Mouse (Mus musculus): ENCODE measurements around the gene Dnmt3a. TPM values are rescaled to one million over a fixed set of nuclear protein-coding genes. Genes with fewer than 3 reads are reported as not detected.

Dnmt3a gene
- total and polyA plus RNA-seq, 3 experiments = 15.5 to 61.5 (median 23.4) TPM

GRCm38 (mm10) chr12:3881474-3881873, 75.7 kb downstream of the Dnmt3a start:
- dilution Hi-C loops (cut with MboI; ENCODE audit: extremely low pct_ligation_motif_present, extremely low pct_unique_long_range_greater_than_20kb, low sequenced_read_pairs) (no loop called here), in situ Hi-C loops (cut with MboI; ENCODE audit: low pct_ligation_motif_present, low pct_unique_long_range_greater_than_20kb, low sequenced_read_pairs) (no loop called here)
- Histone ChIP-seq H3K4me2 (ENCODE audit: insufficient read depth, low read depth, poor library complexity, severe bottlenecking) (no peak overlapping the region), H3K9ac (ENCODE audit: insufficient read depth, low read depth) (no peak overlapping the region), H3K27me3 (replicated peaks) (no peaks in the 10 kb centered on the region), H3K36me3 (replicated peaks in 1 of 2; ENCODE audit: control insufficient read depth in 1 of 2, insufficient read depth in 1 of 2, low read length in 1 of 2) (peaks cover 19 to 98% of the 10 kb centered on the region in 2 experiments), H3K4me1 (ENCODE audit: control insufficient read depth in 1 of 2, insufficient read depth in 2 of 2) (no peaks in the 10 kb centered on the region; a peak in 1 of 4 replicates), H3K9me3 (replicated peaks; ENCODE audit: low read length) (no peaks in the 10 kb centered on the region), H3K79me2 (replicated peaks; ENCODE audit: control insufficient read depth, extremely low read depth, insufficient read depth, poor library complexity, severe bottlenecking) (no peaks in the 10 kb centered on the region), H3K27ac (ENCODE audit: insufficient read depth, low read depth) (no peak overlapping the region), H3K4me3 (replicated peaks in 1 of 3; ENCODE audit: low read depth in 2 of 3, low read length in 2 of 3, poor library complexity in 1 of 3) (no peak overlapping the region)
- no peak for DNase-seq (ENCODE audit: extremely low read depth)
- TF ChIP-seq BHLHE40 (IDR thresholded peaks at IDR 0.05; ENCODE audit: low read depth, low read length) (no peak), POLR2A (IDR thresholded peaks at IDR 0.05; ENCODE audit: low read depth, low read length) (no peak), EP300 (IDR thresholded peaks at IDR 0.05; ENCODE audit: low read length) (no peak), E2F4 (IDR thresholded peaks at IDR 0.05; ENCODE audit: insufficient replicate concordance, low read depth, low read length) (no peak), MEF2A (IDR thresholded peaks at IDR 0.05; ENCODE audit: borderline replicate concordance, low read depth, low read length) (no peak), ZKSCAN1 (IDR thresholded peaks at IDR 0.05; ENCODE audit: borderline replicate concordance, low read depth, low read length) (no peak), USF2 (conservative IDR thresholded peaks at IDR 0.05; ENCODE audit: low read depth, low read length) (no peak), MAX (IDR thresholded peaks at IDR 0.05; ENCODE audit: low read length) (no peak)

- no peak for DNase-seq (ENCODE audit: extremely low read depth)
- Histone ChIP-seq H3K9me3 (replicated peaks; ENCODE audit: low read length) (no peaks in the 10 kb centered on the region), H3K4me3 (replicated peaks in 1 of 3; ENCODE audit: low read depth in 2 of 3, low read length in 2 of 3, poor library complexity in 1 of 3) (no peak overlapping the region), H3K27me3 (replicated peaks) (no peaks in the 10 kb centered on the region), H3K4me2 (ENCODE audit: insufficient read depth, low read depth, poor library complexity, severe bottlenecking) (no peak overlapping the region), H3K9ac (ENCODE audit: insufficient read depth, low read depth) (no peak overlapping the region), H3K36me3 (replicated peaks in 1 of 2; ENCODE audit: control insufficient read depth in 1 of 2, insufficient read depth in 1 of 2, low read length in 1 of 2) (peaks cover 17 to 98% of the 10 kb centered on the region in 2 experiments), H3K79me2 (replicated peaks; ENCODE audit: control insufficient read depth, extremely low read depth, insufficient read depth, poor library complexity, severe bottlenecking) (no peaks in the 10 kb centered on the region), H3K27ac (ENCODE audit: insufficient read depth, low read depth) (no peak overlapping the region), H3K4me1 (ENCODE audit: control insufficient read depth in 1 of 2, insufficient read depth in 2 of 2) (peaks cover 0 to 19% of the 10 kb centered on the region in 2 experiments; a peak in 2 of 4 replicates)
- TF ChIP-seq GABPA (IDR thresholded peaks at IDR 0.05; ENCODE audit: insufficient replicate concordance, low read depth, low read length) = no peak
- dilution Hi-C loops (cut with MboI; ENCODE audit: extremely low pct_ligation_motif_present, extremely low pct_unique_long_range_greater_than_20kb, low sequenced_read_pairs) = no loop called here
- in situ Hi-C loops (cut with MboI; ENCODE audit: low pct_ligation_motif_present, low pct_unique_long_range_greater_than_20kb, low sequenced_read_pairs) = no loop called here
Measured at GRCm38 (mm10) chr12:3884892-3885493, 79.2 kb downstream of the Dnmt3a start.

- Histone ChIP-seq H3K4me3 (replicated peaks in 1 of 3; ENCODE audit: low read depth in 2 of 3, low read length in 2 of 3, poor library complexity in 1 of 3) (no peak overlapping the region), H3K79me2 (replicated peaks; ENCODE audit: control insufficient read depth, extremely low read depth, insufficient read depth, poor library complexity, severe bottlenecking) (no peaks in the 10 kb centered on the region), H3K36me3 (replicated peaks in 1 of 2; ENCODE audit: control insufficient read depth in 1 of 2, insufficient read depth in 1 of 2, low read length in 1 of 2) (peaks cover 13 to 86% of the 10 kb centered on the region in 2 experiments), H3K9me3 (replicated peaks; ENCODE audit: low read length) (no peaks in the 10 kb centered on the region), H3K27me3 (replicated peaks) (no peaks in the 10 kb centered on the region), H3K4me1 (ENCODE audit: control insufficient read depth in 1 of 2, insufficient read depth in 2 of 2) (peaks cover 0 to 28% of the 10 kb centered on the region in 2 experiments; a peak in 2 of 4 replicates), H3K4me2 (ENCODE audit: insufficient read depth, low read depth, poor library complexity, severe bottlenecking) (no peak overlapping the region), H3K27ac (ENCODE audit: insufficient read depth, low read depth) (no peak overlapping the region), H3K9ac (ENCODE audit: insufficient read depth, low read depth) (no peak overlapping the region)
- no peak for TF ChIP-seq TBP (conservative IDR thresholded peaks at IDR 0.05; ENCODE audit: low read depth, low read length)
- TF ChIP-seq CTCF (conservative IDR thresholded peaks at IDR 0.05 in 1 of 2, IDR thresholded peaks at IDR 0.05 in 1 of 2; ENCODE audit: low read depth in 2 of 2, low read length in 2 of 2) = no peak
- no peak for TF ChIP-seq CHD1 (IDR thresholded peaks at IDR 0.05; ENCODE audit: low read depth, low read length)
- no peak for TF ChIP-seq BHLHE40 (IDR thresholded peaks at IDR 0.05; ENCODE audit: low read depth, low read length)
- TF ChIP-seq ZMIZ1 (IDR thresholded peaks at IDR 0.05; ENCODE audit: low read depth, low read length) = no peak
- no peak for TF ChIP-seq ZKSCAN1 (IDR thresholded peaks at IDR 0.05; ENCODE audit: borderline replicate concordance, low read depth, low read length)
- TF ChIP-seq IRF4 (IDR thresholded peaks at IDR 0.05; ENCODE audit: low read depth, low read length) = no peak
- dilution Hi-C loops (cut with MboI; ENCODE audit: extremely low pct_ligation_motif_present, extremely low pct_unique_long_range_greater_than_20kb, low sequenced_read_pairs) (no loop called here), in situ Hi-C loops (cut with MboI; ENCODE audit: low pct_ligation_motif_present, low pct_unique_long_range_greater_than_20kb, low sequenced_read_pairs) (no loop called here)
- no peak for DNase-seq (ENCODE audit: extremely low read depth)
Measured at GRCm38 (mm10) chr12:3886601-3887000, 80.8 kb downstream of the Dnmt3a start.

Measured in CH12.LX (cell line).